Mouse (Mus musculus): Measurements from ENCODE around the gene Kcnip4. TPM values are rescaled to one million over a fixed set of nuclear protein-coding genes. Genes with fewer than 3 reads are reported as not detected.
A peak's percentile ranks its signal among the peaks of the same experiment; 100 is the strongest.

Gene Kcnip4
- polyA plus RNA-seq, 1 experiment from 2014 or later = 1.2 TPM

DNA sequence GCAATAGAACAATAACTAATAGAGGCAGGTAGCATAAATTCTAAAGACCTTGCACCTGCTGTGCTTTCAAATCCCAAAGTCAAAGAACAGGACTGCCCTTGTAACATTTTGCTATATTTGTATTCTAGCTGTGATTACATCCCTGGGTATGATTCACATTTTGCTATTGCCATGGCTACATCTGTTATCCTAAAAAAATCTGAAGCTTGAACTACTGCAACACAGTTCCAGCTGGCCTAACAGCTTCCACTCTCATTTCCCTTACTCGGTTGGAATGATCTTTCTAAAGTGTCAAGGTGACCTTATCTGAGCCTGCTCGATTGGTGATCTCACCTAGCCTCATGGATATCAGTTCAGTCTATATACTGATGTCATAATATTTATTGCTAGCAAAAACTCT lies 1064.5 kb downstream of the Kcnip4 start:
- Histone ChIP-seq H3K9me3 (replicated peaks) (no peaks in the 10 kb centered on the region), H3K4me3 (no peak overlapping the region), H3K4me1 (no peaks in the 10 kb centered on the region), H3K27ac (no peak overlapping the region), H3K27me3 (ENCODE audit: low read depth, poor library complexity, severe bottlenecking) (no peaks in the 10 kb centered on the region), H3K36me3 (no peaks in the 10 kb centered on the region)
- WGBS = 90% methylated on average over 2 of the region's 2 CpGs
- no peak for DNase-seq (ENCODE audit: low spot score)

- DNase-seq (ENCODE audit: low spot score) = no peak
- H3K27me3 ChIP-seq (ENCODE audit: low read depth, poor library complexity, severe bottlenecking) = no peaks in the 10 kb centered on the region
- H3K4me3 ChIP-seq = no peak overlapping the region
- H3K36me3 ChIP-seq = no peaks in the 10 kb centered on the region
- WGBS = 81% methylated on average over 1 of the region's 1 CpGs
- no peaks in the 10 kb centered on the region; the same call in 1 of the 2 replicates for H3K4me1 ChIP-seq
- no peaks in the 10 kb centered on the region for H3K9me3 ChIP-seq (replicated peaks)
- H3K27ac ChIP-seq = no peak overlapping the region
These were observed 1075.8 kb downstream of the Kcnip4 start for GRCm38 (mm10) chr5:48448888-48449287.

DNA sequence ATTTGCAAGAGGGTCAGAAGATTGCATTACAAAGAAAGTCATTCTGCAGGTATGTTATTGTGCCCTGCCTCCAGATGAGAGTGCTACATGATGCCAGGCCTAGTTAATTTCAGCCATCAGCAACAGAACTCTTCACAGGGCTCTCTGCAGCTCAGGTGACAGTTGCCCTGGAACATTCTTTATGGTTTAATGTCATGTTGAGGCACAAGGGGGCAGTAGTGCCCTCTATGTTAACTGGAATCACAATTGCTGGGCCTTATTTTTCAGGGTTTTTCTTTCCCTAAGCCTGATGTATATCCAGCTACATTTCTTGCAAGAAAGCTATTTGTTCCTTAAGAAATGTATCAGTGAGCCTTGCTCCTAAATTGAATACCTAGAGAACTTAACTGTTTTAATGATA lies 1094.2 kb downstream of the Kcnip4 start:
- Histone ChIP-seq H3K9me3 (replicated peaks) (no peaks in the 10 kb centered on the region), H3K27me3 (ENCODE audit: low read depth, poor library complexity, severe bottlenecking) (no peaks in the 10 kb centered on the region), H3K4me1 (no peaks in the 10 kb centered on the region), H3K4me3 (no peak overlapping the region), H3K27ac (no peak overlapping the region), H3K36me3 (no peaks in the 10 kb centered on the region)
- DNase-seq (ENCODE audit: low spot score) = no peak

DNA sequence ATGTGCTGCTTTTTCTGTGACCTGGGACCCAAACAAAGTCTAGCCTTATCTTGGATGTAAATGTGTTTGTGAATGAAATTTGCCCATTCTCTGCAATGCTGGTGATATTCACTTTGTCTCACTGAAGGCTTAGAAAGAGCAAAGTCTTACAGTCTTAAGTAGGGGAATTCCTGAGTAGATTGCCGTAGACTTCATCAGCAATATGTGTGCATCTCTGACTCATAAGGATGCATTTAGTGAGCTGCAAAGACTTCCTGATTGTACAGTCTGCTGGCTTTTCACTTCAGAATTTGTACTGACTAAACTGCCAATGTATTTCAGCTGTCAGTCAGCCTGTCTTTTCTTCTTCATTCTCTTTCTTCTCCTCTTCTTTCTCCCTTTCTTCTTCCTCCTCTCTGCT lies 1102.8 kb downstream of the Kcnip4 start:
- H3K4me1 ChIP-seq = no peaks in the 10 kb centered on the region
- no peak overlapping the region for H3K27ac ChIP-seq
- H3K4me3 ChIP-seq = no peak overlapping the region
- no peaks in the 10 kb centered on the region for H3K36me3 ChIP-seq
- no peak for DNase-seq (ENCODE audit: low spot score)
- no peaks in the 10 kb centered on the region for H3K27me3 ChIP-seq (ENCODE audit: low read depth, poor library complexity, severe bottlenecking)
- H3K9me3 ChIP-seq (replicated peaks) = no peaks in the 10 kb centered on the region
- WGBS = 94% methylated on average over 1 of the region's 1 CpGs

DNA sequence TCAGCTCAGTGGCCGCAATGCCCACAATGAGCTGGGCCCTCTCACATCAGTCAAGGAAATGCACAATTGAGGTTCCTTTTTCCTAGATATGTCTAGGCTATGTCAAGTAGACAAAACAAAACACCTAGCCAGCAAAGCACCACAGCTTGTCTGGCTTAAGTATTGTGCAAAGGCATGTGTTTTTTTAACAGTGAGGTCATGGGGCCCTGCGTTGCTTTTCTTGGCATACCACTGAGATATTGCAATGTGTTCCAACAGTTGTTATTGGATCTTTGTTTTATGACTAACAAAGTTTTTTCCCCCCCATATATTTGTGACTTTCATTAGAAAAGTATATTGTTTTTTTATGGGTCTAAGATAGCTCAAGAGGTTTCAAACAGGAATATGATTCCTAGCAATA lies 1105.0 kb downstream of the Kcnip4 start:
- no peak for DNase-seq (ENCODE audit: low spot score)
- no peaks in the 10 kb centered on the region for H3K4me1 ChIP-seq
- no peaks in the 10 kb centered on the region for H3K9me3 ChIP-seq (replicated peaks)
- no peak overlapping the region for H3K27ac ChIP-seq
- no peaks in the 10 kb centered on the region for H3K27me3 ChIP-seq (ENCODE audit: low read depth, poor library complexity, severe bottlenecking)
- H3K4me3 ChIP-seq = no peak overlapping the region
- no peaks in the 10 kb centered on the region for H3K36me3 ChIP-seq
- 92% methylated on average over 2 of the region's 2 CpGs for WGBS

DNA sequence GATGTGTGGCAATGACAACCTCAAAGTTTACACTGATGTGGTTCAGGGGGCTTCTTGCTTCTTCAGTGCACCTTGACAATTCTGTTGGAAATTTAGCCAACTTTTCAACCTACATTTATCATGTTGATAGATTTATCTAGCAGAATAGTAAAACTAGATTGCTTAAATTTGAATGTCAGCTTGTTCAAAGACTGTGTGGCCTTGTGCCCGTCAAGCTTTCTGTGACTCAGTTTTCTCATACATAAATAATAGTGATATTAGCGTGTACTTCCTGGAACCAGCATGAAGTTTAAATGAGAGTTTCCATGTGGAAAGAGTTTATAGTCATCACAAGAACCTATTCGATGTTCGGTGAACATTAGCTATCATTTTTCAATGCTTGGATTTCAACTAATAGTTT lies 1112.4 kb downstream of the Kcnip4 start:
- no peaks in the 10 kb centered on the region for H3K27me3 ChIP-seq (ENCODE audit: low read depth, poor library complexity, severe bottlenecking)
- DNase-seq (ENCODE audit: low spot score) = no peak
- no peaks in the 10 kb centered on the region for H3K9me3 ChIP-seq (replicated peaks)
- no peak overlapping the region for H3K4me3 ChIP-seq
- H3K36me3 ChIP-seq = no peaks in the 10 kb centered on the region
- peaks cover 8% of the 10 kb centered on the region for H3K4me1 ChIP-seq
- H3K27ac ChIP-seq = no peak overlapping the region
- 94% methylated on average over 4 of the region's 4 CpGs for WGBS

- H3K4me3 ChIP-seq = no peak overlapping the region
- H3K9me3 ChIP-seq (replicated peaks) = no peaks in the 10 kb centered on the region
- DNase-seq (ENCODE audit: low spot score) = no peak
- H3K27ac ChIP-seq = no peak overlapping the region
- peaks cover 13% of the 10 kb centered on the region for H3K4me1 ChIP-seq
- no peaks in the 10 kb centered on the region for H3K27me3 ChIP-seq (ENCODE audit: low read depth, poor library complexity, severe bottlenecking)
- no peaks in the 10 kb centered on the region for H3K36me3 ChIP-seq
- 74% methylated on average over 4 of the region's 4 CpGs for WGBS
These were observed 1113.2 kb downstream of the Kcnip4 start for GRCm38 (mm10) chr5:48411462-48411861.

GRCm38 (mm10) chr5:48410348-48410747 lies 1114.4 kb downstream of the Kcnip4 start:
- no peaks in the 10 kb centered on the region for H3K9me3 ChIP-seq (replicated peaks)

DNA sequence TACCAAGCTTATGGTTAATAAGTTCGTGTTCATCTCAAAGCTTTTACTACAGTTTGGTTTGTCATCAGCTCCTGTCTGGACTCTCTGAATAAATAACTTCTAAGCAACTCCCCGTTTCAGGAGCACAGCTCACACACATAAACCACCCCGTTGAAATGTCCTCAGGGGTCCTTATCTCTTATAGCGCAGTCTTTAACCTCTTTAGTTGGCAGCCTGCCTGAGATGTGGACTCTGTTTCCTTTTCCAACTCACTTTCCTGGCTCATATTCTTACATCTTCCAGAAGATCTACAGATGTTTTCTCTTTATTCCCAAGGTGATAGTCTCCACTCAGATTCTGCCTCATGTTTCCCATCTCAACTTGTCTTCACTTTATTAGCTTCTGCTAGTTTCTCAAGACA lies 1116.4 kb downstream of the Kcnip4 start:
- DNase-seq (ENCODE audit: low spot score) = no peak
- Histone ChIP-seq H3K4me1 (peaks cover 13% of the 10 kb centered on the region), H3K9me3 (replicated peaks) (no peaks in the 10 kb centered on the region), H3K36me3 (no peaks in the 10 kb centered on the region), H3K27ac (no peak overlapping the region), H3K27me3 (ENCODE audit: low read depth, poor library complexity, severe bottlenecking) (no peaks in the 10 kb centered on the region), H3K4me3 (no peak overlapping the region)
- 91% methylated on average over 4 of the region's 4 CpGs for WGBS

More at GRCm38 (mm10) chr5:48410348-48410747, 1114.4 kb downstream of the Kcnip4 start:
- no peaks in the 10 kb centered on the region for H3K36me3 ChIP-seq
- H3K4me1 ChIP-seq = peaks cover 13% of the 10 kb centered on the region
- H3K27ac ChIP-seq = no peak overlapping the region
- H3K27me3 ChIP-seq (ENCODE audit: low read depth, poor library complexity, severe bottlenecking) = no peaks in the 10 kb centered on the region
- WGBS = 88% methylated on average over 5 of the region's 5 CpGs
- H3K4me3 ChIP-seq = no peak overlapping the region
- no peak for DNase-seq (ENCODE audit: low spot score)

DNA sequence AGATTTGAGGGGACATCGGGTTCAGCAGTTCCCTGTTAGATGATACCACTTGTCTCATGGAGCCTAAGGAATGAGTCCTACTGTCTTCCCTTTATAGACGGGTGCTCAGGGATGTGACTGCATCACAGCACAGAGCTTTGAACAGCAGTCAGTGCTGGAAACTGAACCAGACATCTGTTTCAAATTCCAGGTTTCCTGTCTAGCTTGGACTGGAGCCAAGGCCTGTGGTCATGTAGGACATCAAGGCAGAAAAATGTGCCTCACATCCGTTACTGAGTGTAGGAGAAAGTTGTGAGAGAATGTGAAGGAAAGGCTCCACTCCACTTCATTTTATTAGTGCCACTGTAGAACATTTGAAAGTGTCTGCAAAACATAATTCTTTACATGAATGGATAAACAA lies 1122.2 kb downstream of the Kcnip4 start:
- H3K27me3 ChIP-seq (ENCODE audit: low read depth, poor library complexity, severe bottlenecking) = no peaks in the 10 kb centered on the region
- H3K9me3 ChIP-seq (replicated peaks) = no peaks in the 10 kb centered on the region
- WGBS = 43% methylated on average over 3 of the region's 3 CpGs
- DNase-seq (ENCODE audit: low spot score) = peak; percentile 71
- no peak overlapping the region for H3K4me3 ChIP-seq
- H3K4me1 ChIP-seq = peaks cover 19% of the 10 kb centered on the region
- peaks cover 9% of the 10 kb centered on the region for H3K36me3 ChIP-seq
- H3K27ac ChIP-seq = peak overlapping the region; percentile 63

DNA sequence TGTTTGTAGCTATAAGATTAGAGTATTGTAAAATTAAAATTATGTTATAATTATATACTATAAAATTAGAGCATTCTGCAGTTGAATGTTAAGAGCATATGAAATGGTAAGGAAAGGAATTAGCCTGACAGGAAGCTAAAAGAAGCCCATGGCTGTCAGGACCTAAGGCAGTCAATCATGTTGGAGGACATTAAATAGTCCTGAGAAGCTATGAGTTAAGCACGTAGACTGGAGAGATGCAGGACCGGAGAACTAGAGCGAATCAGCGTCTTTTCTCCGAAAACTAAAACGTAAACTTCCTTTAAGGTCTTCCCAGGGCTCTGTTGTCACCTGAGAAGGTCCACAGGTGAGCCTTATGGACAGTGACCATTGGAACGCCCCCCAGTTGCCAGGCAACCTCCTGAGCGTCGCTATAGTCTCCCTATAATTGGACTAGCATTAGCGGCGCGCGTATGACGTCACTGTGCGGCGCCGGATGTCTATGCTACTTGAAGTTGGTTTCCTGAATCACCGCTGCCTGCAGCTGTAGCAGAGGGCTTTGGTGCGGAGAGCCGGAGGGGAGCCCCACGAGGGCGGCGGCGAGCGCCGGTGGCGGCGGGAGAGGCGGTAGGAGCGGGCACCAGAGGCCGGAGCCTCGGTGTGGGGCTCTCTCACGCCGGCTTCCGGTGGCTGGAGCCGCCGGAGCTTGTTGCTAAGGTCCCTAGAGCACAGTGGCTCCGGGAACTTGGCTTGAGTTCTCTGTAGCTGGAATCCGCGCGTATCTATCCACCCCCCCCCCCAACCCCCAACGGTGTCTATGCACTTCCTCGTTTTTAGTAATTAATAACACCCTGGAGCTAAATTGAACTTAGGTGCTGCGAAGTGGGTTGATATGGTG lies 1152.6 kb downstream of the Kcnip4 start:
- no peaks in the 10 kb centered on the region for H3K9me3 ChIP-seq (replicated peaks)
- peak overlapping the region; percentile 91 for H3K27ac ChIP-seq
- H3K4me1 ChIP-seq = peaks cover 8% of the 10 kb centered on the region
- peaks cover 30% of the 10 kb centered on the region for H3K36me3 ChIP-seq
- under 1% methylated on average over 44 of the region's 44 CpGs for WGBS
- peak overlapping the region; percentile 95 for H3K4me3 ChIP-seq
- DNase-seq (ENCODE audit: low spot score) = peak; percentile 94
- H3K27me3 ChIP-seq (ENCODE audit: low read depth, poor library complexity, severe bottlenecking) = no peaks in the 10 kb centered on the region

DNA sequence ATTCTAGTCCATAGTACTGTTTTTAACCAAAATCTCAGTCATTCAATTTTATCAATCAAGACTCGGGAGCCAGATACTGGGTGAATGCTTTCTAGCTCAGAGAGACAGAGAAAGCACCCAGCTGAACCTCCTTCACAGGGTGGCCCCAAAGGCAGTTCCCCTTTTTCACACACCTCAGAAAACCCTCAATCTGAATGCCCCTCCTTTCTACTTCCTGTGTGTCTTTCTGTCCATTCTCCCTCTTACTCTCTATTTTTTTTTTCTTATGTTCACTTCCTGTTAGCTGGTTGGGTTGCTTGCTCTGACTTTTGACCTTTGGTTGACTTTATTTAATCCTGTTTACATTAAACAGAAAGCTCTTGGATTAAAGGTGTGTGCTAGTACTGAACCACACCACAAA lies 1175.4 kb downstream of the Kcnip4 start:
- DNase-seq (ENCODE audit: low spot score) = no peak
- no peaks in the 10 kb centered on the region for H3K4me1 ChIP-seq
- 91% methylated on average over 1 of the region's 1 CpGs for WGBS
- no peaks in the 10 kb centered on the region for H3K9me3 ChIP-seq (replicated peaks)
- no peak overlapping the region for H3K4me3 ChIP-seq
- no peaks in the 10 kb centered on the region for H3K27me3 ChIP-seq (ENCODE audit: low read depth, poor library complexity, severe bottlenecking)
- H3K27ac ChIP-seq = no peak overlapping the region
- no peaks in the 10 kb centered on the region for H3K36me3 ChIP-seq

- 97% methylated on average over 2 of the region's 2 CpGs for WGBS
These were observed 1178.6 kb downstream of the Kcnip4 start for GRCm38 (mm10) chr5:48345983-48346648.

More at GRCm38 (mm10) chr5:48345983-48346648, 1178.6 kb downstream of the Kcnip4 start:
- no peak overlapping the region for H3K4me3 ChIP-seq
- DNase-seq (ENCODE audit: low spot score) = no peak
- H3K4me1 ChIP-seq = no peaks in the 10 kb centered on the region
- H3K36me3 ChIP-seq = no peaks in the 10 kb centered on the region
- H3K9me3 ChIP-seq (replicated peaks) = no peaks in the 10 kb centered on the region
- no peaks in the 10 kb centered on the region for H3K27me3 ChIP-seq (ENCODE audit: low read depth, poor library complexity, severe bottlenecking)
- H3K27ac ChIP-seq = no peak overlapping the region

Data from limb, embryonic 10.5 days (tissue).